Mouse (Mus musculus) CH12.LX (cell line): Measurements from ENCODE around the gene Cib4. TPM values are rescaled to one million over a fixed set of nuclear protein-coding genes. Genes with fewer than 3 reads are reported as not detected.

Experiments used
- DNase-seq: peaks from one replicate; pipeline ENCODE4 v3.0.0-alpha.2; 2013; ENCODE audit errors: extremely low read depth
- H3K27ac ChIP-seq: 2 replicates; pipeline ENCODE4 v1.5.1; 2012; ENCODE audit warnings: low read depth, mild to moderate bottlenecking, control low read depth, moderate library complexity; ENCODE audit not compliant: insufficient read depth
- H3K27me3 ChIP-seq: replicated peaks from 2 replicates; pipeline ENCODE3; 2012; ENCODE audit warnings: inconsistent platforms
- H3K36me3 ChIP-seq, 2 experiments: replicated peaks in 1 of 2; 2 replicates each; pipeline versions ENCODE3 to v1.6.1; 2012; ENCODE audit warnings: inconsistent platforms in 1 of 2, low read length in 1 of 2, mild to moderate bottlenecking in 1 of 2, mixed read lengths in 1 of 2, moderate library complexity in 1 of 2; ENCODE audit not compliant: control insufficient read depth in 1 of 2, insufficient read depth in 1 of 2
- H3K4me1 ChIP-seq, 2 experiments: 2 replicates each; pipeline ENCODE4 v1.6.1; 2012; ENCODE audit warnings: inconsistent platforms in 1 of 2, moderate library complexity in 1 of 2; ENCODE audit not compliant: insufficient read depth in 2 of 2, control insufficient read depth in 1 of 2
- H3K4me2 ChIP-seq: 2 replicates; pipeline ENCODE4 v1.6.1; 2012; ENCODE audit warnings: low read depth, mild to moderate bottlenecking, control low read depth; ENCODE audit not compliant: poor library complexity, insufficient read depth, severe bottlenecking
- H3K4me3 ChIP-seq, 3 experiments: fragments of 150-350 bp in 1 of 3; sonication (generic) in 1 of 3; replicated peaks in 1 of 3; 2 replicates each; pipeline versions ENCODE3 to v1.5.1; 2011 to 2012; ENCODE audit warnings: low read depth in 2 of 3, low read length in 2 of 3, mild to moderate bottlenecking in 2 of 3, moderate library complexity in 2 of 3, control low read depth in 1 of 3, improper control_type of control experiment in 1 of 3, inconsistent platforms in 1 of 3, mixed read lengths in 1 of 3; ENCODE audit not compliant: poor library complexity in 1 of 3
- H3K79me2 ChIP-seq: replicated peaks from 2 replicates; pipeline ENCODE4 v1.6.1; 2012; ENCODE audit warnings: mild to moderate bottlenecking, moderate library complexity; ENCODE audit not compliant: control insufficient read depth, poor library complexity, insufficient read depth, severe bottlenecking; ENCODE audit errors: extremely low read depth
- H3K9ac ChIP-seq: 2 replicates; pipeline ENCODE4 v1.6.1; 2012; ENCODE audit warnings: low read depth, mild to moderate bottlenecking, control low read depth, moderate library complexity; ENCODE audit not compliant: insufficient read depth
- H3K9me3 ChIP-seq: replicated peaks from 2 replicates; pipeline ENCODE3; 2012; ENCODE audit warnings: low read length, inconsistent platforms, mixed read lengths
- BHLHE40 ChIP-seq: IDR thresholded peaks from 2 replicates; pipeline ENCODE4 v1.6.1; 2011; ENCODE audit warnings: mild to moderate bottlenecking, low read depth, low read length, improper control_type of control experiment
- CHD1 ChIP-seq: IDR thresholded peaks from 2 replicates; pipeline ENCODE4 v1.6.1; 2012; ENCODE audit warnings: low read depth, low read length, improper control_type of control experiment, inconsistent platforms
- CHD2 ChIP-seq: IDR thresholded peaks from 2 replicates; pipeline ENCODE4 v1.6.1; 2011; ENCODE audit warnings: low read length, improper control_type of control experiment
- CTCF ChIP-seq, 2 experiments: IDR thresholded peaks in 1 of 2; conservative IDR thresholded peaks in 1 of 2; 2 replicates each; pipeline ENCODE4 v1.5.1; 2011 to 2012; ENCODE audit warnings: low read depth in 2 of 2, low read length in 2 of 2, improper control_type of control experiment in 1 of 2, inconsistent platforms in 1 of 2, mild to moderate bottlenecking in 1 of 2, moderate library complexity in 1 of 2
- E2F4 ChIP-seq: IDR thresholded peaks from 2 replicates; pipeline ENCODE4 v1.6.1; 2011; ENCODE audit warnings: low read depth, low read length, improper control_type of control experiment; ENCODE audit not compliant: insufficient replicate concordance
- ELF1 ChIP-seq: IDR thresholded peaks from 2 replicates; pipeline ENCODE4 v1.6.1; 2014; ENCODE audit warnings: low read depth, mild to moderate bottlenecking, inconsistent platforms, low read length, improper control_type of control experiment
- EP300 ChIP-seq: IDR thresholded peaks from 2 replicates; pipeline ENCODE4 v1.6.1; 2011; ENCODE audit warnings: low read length, improper control_type of control experiment
- ETS1 ChIP-seq: conservative IDR thresholded peaks from 2 replicates; pipeline ENCODE4 v1.6.1; 2012; ENCODE audit warnings: low read depth, mild to moderate bottlenecking, inconsistent platforms, low read length, improper control_type of control experiment, moderate library complexity
- GABPA ChIP-seq: IDR thresholded peaks from 2 replicates; pipeline ENCODE4 v1.6.1; 2012; ENCODE audit warnings: low read depth, low read length, improper control_type of control experiment, inconsistent platforms; ENCODE audit not compliant: insufficient replicate concordance
- HCFC1 ChIP-seq: IDR thresholded peaks from 2 replicates; pipeline ENCODE4 v1.6.1; 2012; ENCODE audit warnings: low read depth, mild to moderate bottlenecking, inconsistent platforms, low read length, improper control_type of control experiment
- IRF4 ChIP-seq: IDR thresholded peaks from 2 replicates; pipeline ENCODE4 v1.6.1; 2014; ENCODE audit warnings: low read depth, mild to moderate bottlenecking, inconsistent platforms, low read length, improper control_type of control experiment
- JUN ChIP-seq: IDR thresholded peaks from 2 replicates; pipeline ENCODE4 v1.6.1; 2011; ENCODE audit warnings: low read depth, mild to moderate bottlenecking, low read length, improper control_type of control experiment, moderate library complexity; ENCODE audit not compliant: insufficient read depth
- JUND ChIP-seq: conservative IDR thresholded peaks from 2 replicates; pipeline ENCODE4 v1.6.1; 2011; ENCODE audit warnings: low read depth, low read length, improper control_type of control experiment
- KAT2A ChIP-seq: IDR thresholded peaks from 2 replicates; pipeline ENCODE4 v1.6.1; 2012; ENCODE audit warnings: low read length, improper control_type of control experiment, inconsistent platforms; ENCODE audit not compliant: insufficient replicate concordance
- MAFK ChIP-seq: IDR thresholded peaks from 2 replicates; pipeline ENCODE4 v1.6.1; 2011; ENCODE audit warnings: low read length, improper control_type of control experiment; ENCODE audit not compliant: insufficient replicate concordance
- MAX ChIP-seq: IDR thresholded peaks from 2 replicates; pipeline ENCODE4 v1.6.1; 2011; ENCODE audit warnings: low read length, improper control_type of control experiment
- MAZ ChIP-seq: IDR thresholded peaks from 2 replicates; pipeline ENCODE4 v1.6.1; 2012; ENCODE audit warnings: low read depth, mild to moderate bottlenecking, inconsistent platforms, low read length, improper control_type of control experiment, moderate library complexity
- MEF2A ChIP-seq: IDR thresholded peaks from 2 replicates; pipeline ENCODE4 v1.6.1; 2014; ENCODE audit warnings: low read depth, mild to moderate bottlenecking, inconsistent platforms, low read length, improper control_type of control experiment, borderline replicate concordance
- MXI1 ChIP-seq: IDR thresholded peaks from 2 replicates; pipeline ENCODE4 v1.6.1; 2011; ENCODE audit warnings: mild to moderate bottlenecking, low read depth, low read length, improper control_type of control experiment
- MYC ChIP-seq: IDR thresholded peaks from 2 replicates; pipeline ENCODE4 v1.6.1; 2011; ENCODE audit warnings: low read depth, mild to moderate bottlenecking, improper control_type of control experiment, low read length
- NELFE ChIP-seq: IDR thresholded peaks from 2 replicates; pipeline ENCODE4 v1.6.1; 2011; ENCODE audit warnings: low read depth, low read length, improper control_type of control experiment
- NRF1 ChIP-seq: IDR thresholded peaks from 2 replicates; pipeline ENCODE4 v1.6.1; 2014; ENCODE audit warnings: low read depth, mild to moderate bottlenecking, inconsistent platforms, low read length, improper control_type of control experiment, moderate library complexity
- PAX5 ChIP-seq: IDR thresholded peaks from 2 replicates; pipeline ENCODE4 v1.6.1; 2012; ENCODE audit warnings: low read length, inconsistent platforms, mixed read lengths
- POLR2A ChIP-seq: IDR thresholded peaks from 2 replicates; pipeline ENCODE4 v1.6.1; 2011; ENCODE audit warnings: low read depth, mild to moderate bottlenecking, improper control_type of control experiment, low read length
- POLR2AphosphoS2 ChIP-seq: IDR thresholded peaks from 2 replicates; pipeline ENCODE4 v1.6.1; 2011; ENCODE audit warnings: low read depth, low read length, improper control_type of control experiment
- RAD21 ChIP-seq: IDR thresholded peaks from 2 replicates; pipeline ENCODE4 v1.6.1; 2011; ENCODE audit warnings: low read depth, mild to moderate bottlenecking, low read length, improper control_type of control experiment, moderate library complexity
- RCOR1 ChIP-seq: conservative IDR thresholded peaks from 2 replicates; pipeline ENCODE4 v1.6.1; 2012; ENCODE audit warnings: low read depth, mild to moderate bottlenecking, inconsistent platforms, low read length, improper control_type of control experiment
- SIN3A ChIP-seq: IDR thresholded peaks from 2 replicates; pipeline ENCODE4 v1.6.1; 2012; ENCODE audit warnings: low read length, improper control_type of control experiment, inconsistent platforms
- SMC3 ChIP-seq: IDR thresholded peaks from 2 replicates; pipeline ENCODE4 v1.6.1; 2011; ENCODE audit warnings: low read depth, low read length, improper control_type of control experiment
- TBP ChIP-seq: conservative IDR thresholded peaks from 2 replicates; pipeline ENCODE4 v1.6.1; 2011; ENCODE audit warnings: low read depth, low read length, improper control_type of control experiment
- TCF12 ChIP-seq: IDR thresholded peaks from 2 replicates; pipeline ENCODE4 v1.6.1; 2014; ENCODE audit warnings: low read depth, mild to moderate bottlenecking, inconsistent platforms, low read length, improper control_type of control experiment
- UBTF ChIP-seq: IDR thresholded peaks from 2 replicates; pipeline ENCODE4 v1.6.1; 2012; ENCODE audit warnings: low read depth, mild to moderate bottlenecking, inconsistent platforms, low read length, improper control_type of control experiment, moderate library complexity
- USF1 ChIP-seq: IDR thresholded peaks from 2 replicates; pipeline ENCODE4 v1.6.1; 2014; ENCODE audit warnings: low read depth, mild to moderate bottlenecking, inconsistent platforms, low read length, improper control_type of control experiment
- USF2 ChIP-seq: conservative IDR thresholded peaks from 2 replicates; pipeline ENCODE4 v1.6.1; 2011; ENCODE audit warnings: low read depth, low read length, improper control_type of control experiment
- ZC3H11A ChIP-seq: IDR thresholded peaks from 2 replicates; pipeline ENCODE4 v1.6.1; 2012; ENCODE audit warnings: low read depth, mild to moderate bottlenecking, inconsistent platforms, low read length, improper control_type of control experiment
- ZKSCAN1 ChIP-seq: IDR thresholded peaks from 2 replicates; pipeline ENCODE4 v1.6.1; 2012; ENCODE audit warnings: low read depth, inconsistent platforms, low read length, improper control_type of control experiment, borderline replicate concordance
- ZMIZ1 ChIP-seq: IDR thresholded peaks from 2 replicates; pipeline ENCODE4 v1.6.1; 2012; ENCODE audit warnings: low read depth, mild to moderate bottlenecking, inconsistent platforms, low read length, improper control_type of control experiment
- ZNF384 ChIP-seq: IDR thresholded peaks from 2 replicates; pipeline ENCODE4 v1.6.1; 2012; ENCODE audit warnings: low read depth, low read length, improper control_type of control experiment, inconsistent platforms
- dilution Hi-C: fragments of 300-500 bp; cut with MboI; formaldehyde crosslinking; loops from 2 replicates; pipeline ENCODE4 v1.14.3; 2020; ENCODE audit warnings: low sequenced_read_pairs; ENCODE audit not compliant: extremely low pct_unique_long_range_greater_than_20kb, extremely low pct_ligation_motif_present
- in situ Hi-C: fragments of 300-500 bp; cut with MboI; formaldehyde crosslinking; loops from 3 replicates; pipeline ENCODE4 v1.14.3; 2019; ENCODE audit warnings: low sequenced_read_pairs, low pct_ligation_motif_present, low pct_unique_long_range_greater_than_20kb, mixed read lengths
- polyA plus RNA-seq: library from polyadenylated mRNA; unstranded; fragments of >175 nt; gene quantifications from 2 replicates; pipeline ENCODE4 v1.2.1, GENCODE M21; 2012; ENCODE audit warnings: low read depth; ENCODE audit not compliant: insufficient read length
- total RNA-seq, 2 experiments: library from RNA; depleted of rRNA; stranded (reverse); fragments of 300-350 nt in 1 of 2; fragments of >200 nt in 1 of 2; gene quantifications; 2 replicates each; pipeline ENCODE4 v1.2.3; 2012 to 2014

Gene Cib4
- total and polyA plus RNA-seq, 3 experiments: not detected

DNA sequence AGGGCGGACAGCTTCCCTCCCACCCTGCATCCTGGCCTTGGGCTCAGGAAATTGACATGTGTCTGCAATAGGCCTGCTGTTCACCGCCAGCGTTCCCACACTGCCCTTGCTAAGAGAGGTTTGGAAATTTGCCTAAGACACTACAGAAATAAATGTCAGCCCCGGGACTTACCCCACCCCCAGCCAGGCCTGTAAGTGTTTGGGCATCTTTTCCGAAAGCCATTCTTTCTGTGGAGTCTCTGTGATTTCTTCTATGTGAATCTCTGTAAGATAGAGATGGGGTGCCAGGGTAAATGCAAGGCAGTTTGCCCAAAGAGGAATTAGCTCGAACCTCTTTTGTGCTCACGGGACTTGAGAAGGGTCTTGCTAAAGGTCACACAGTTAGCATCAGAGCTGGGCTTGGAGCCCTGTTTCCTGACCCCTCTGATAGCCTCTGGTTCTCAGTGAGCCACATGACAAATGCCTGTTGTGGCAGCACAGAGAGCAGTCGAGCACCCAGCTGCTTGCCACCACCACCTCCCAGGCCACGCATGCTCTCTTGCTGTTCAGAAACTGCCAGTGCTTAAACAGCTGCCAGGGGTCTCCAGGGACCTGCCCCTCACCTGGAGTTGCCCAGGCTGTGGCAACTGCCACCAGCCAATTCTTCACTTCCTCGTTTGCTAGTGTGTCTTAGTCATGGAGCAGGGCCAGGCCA lies 48.3 kb upstream of the Cib4 start:
- no peaks in the 10 kb centered on the region for H3K36me3 ChIP-seq
- no peaks in the 10 kb centered on the region for H3K9me3 ChIP-seq
- peak overlapping the region; percentile 79 for H3K4me2 ChIP-seq
- DNase-seq: peak; percentile 93
- H3K27ac ChIP-seq: peak overlapping the region; percentile 87
- no peaks in the 10 kb centered on the region for H3K79me2 ChIP-seq
- H3K9ac ChIP-seq: peak overlapping the region; percentile 30; the same call in 1 of the 2 replicates
- peaks cover 19 to 51% of the 10 kb centered on the region in 2 experiments for H3K4me1 ChIP-seq
- H3K27me3 ChIP-seq: peaks cover 10% of the 10 kb centered on the region
- peak overlapping the region in 1 of 3 experiments; percentile 17 for H3K4me3 ChIP-seq
- in situ Hi-C loops: no loop called here
- no peak for TF ChIP-seq E2F4
- no peak for TF ChIP-seq CHD1
- no peak for TF ChIP-seq NELFE
- TF ChIP-seq MAX: peak; percentile 40
- no peak for TF ChIP-seq CTCF (conservative IDR thresholded peaks at IDR 0.05 in 1 of 2, IDR thresholded peaks at IDR 0.05 in 1 of 2; ENCODE audit: low read depth in 2 of 2, low read length in 2 of 2)
- TF ChIP-seq JUN: no peak
- TF ChIP-seq HCFC1: peak; percentile 43; the same call in 1 of the 2 replicates
- TF ChIP-seq POLR2A: peak; percentile 20
- TF ChIP-seq MAFK: 0 out of 2 replicates have a peak, but pooled peaks have one; percentile 42
- no peak for TF ChIP-seq USF1
- peak; percentile 90 for TF ChIP-seq EP300
- no peak for TF ChIP-seq GABPA
- peak; percentile 85 for TF ChIP-seq NRF1
- peak; percentile 47 for TF ChIP-seq MYC
- 0 out of 2 replicates have a peak, but pooled peaks have one; percentile 39 for TF ChIP-seq UBTF
- TF ChIP-seq TBP: no peak
- no peak for TF ChIP-seq ZKSCAN1
- TF ChIP-seq MEF2A: peak; percentile 79; the same call in 1 of the 2 replicates
- TF ChIP-seq ZNF384: 0 out of 2 replicates have a peak, but pooled peaks have one; percentile 16
- 0 out of 2 replicates have a peak, but pooled peaks have one; percentile 68 for TF ChIP-seq KAT2A
- TF ChIP-seq PAX5: no peak
- peak; percentile 89 for TF ChIP-seq SIN3A
- TF ChIP-seq ELF1: peak; percentile 80
- peak; percentile 95 for TF ChIP-seq ETS1
- TF ChIP-seq USF2: 0 out of 2 replicates have a peak, but pooled peaks have one; percentile 11
- no peak for TF ChIP-seq JUND
- TF ChIP-seq ZMIZ1: peak; percentile 62; the same call in 1 of the 2 replicates
- TF ChIP-seq POLR2AphosphoS2: no peak
- TF ChIP-seq TCF12: peak; percentile 98
- TF ChIP-seq ZC3H11A: no peak
- TF ChIP-seq RCOR1: peak; percentile 73; the same call in 1 of the 2 replicates
- peak; percentile 87 for TF ChIP-seq IRF4
- no peak; the same call in 1 of the 2 replicates for TF ChIP-seq RAD21
- peak; percentile 24; the same call in 1 of the 2 replicates for TF ChIP-seq SMC3
- TF ChIP-seq BHLHE40: peak; percentile 61; the same call in 1 of the 2 replicates
- 0 out of 2 replicates have a peak, but pooled peaks have one; percentile 56 for TF ChIP-seq CHD2
- TF ChIP-seq MXI1: peak; percentile 64; the same call in 1 of the 2 replicates
- TF ChIP-seq MAZ: peak; percentile 79
- TF ChIP-seq, all 38 proteins: peak for 24
- dilution Hi-C loops: no loop called here
